Mouse (Mus musculus) CH12.LX (cell line): Measurements from ENCODE around the gene Ldha.

Experiments
- HCFC1 ChIP-seq: IDR thresholded peaks from 2 replicates; pipeline ENCODE4 v1.6.1; 2012; ENCODE audit warnings: low read depth, mild to moderate bottlenecking, inconsistent platforms, low read length, improper control_type of control experiment
- JUND ChIP-seq: conservative IDR thresholded peaks from 2 replicates; pipeline ENCODE4 v1.6.1; 2011; ENCODE audit warnings: low read depth, low read length, improper control_type of control experiment
- MXI1 ChIP-seq: IDR thresholded peaks from 2 replicates; pipeline ENCODE4 v1.6.1; 2011; ENCODE audit warnings: mild to moderate bottlenecking, low read depth, low read length, improper control_type of control experiment
- POLR2A ChIP-seq: IDR thresholded peaks from 2 replicates; pipeline ENCODE4 v1.6.1; 2011; ENCODE audit warnings: low read depth, mild to moderate bottlenecking, improper control_type of control experiment, low read length
- TCF12 ChIP-seq: IDR thresholded peaks from 2 replicates; pipeline ENCODE4 v1.6.1; 2014; ENCODE audit warnings: low read depth, mild to moderate bottlenecking, inconsistent platforms, low read length, improper control_type of control experiment
- ZC3H11A ChIP-seq: IDR thresholded peaks from 2 replicates; pipeline ENCODE4 v1.6.1; 2012; ENCODE audit warnings: low read depth, mild to moderate bottlenecking, inconsistent platforms, low read length, improper control_type of control experiment
- ZMIZ1 ChIP-seq: IDR thresholded peaks from 2 replicates; pipeline ENCODE4 v1.6.1; 2012; ENCODE audit warnings: low read depth, mild to moderate bottlenecking, inconsistent platforms, low read length, improper control_type of control experiment

- no peak for TF ChIP-seq TCF12
- no peak for TF ChIP-seq HCFC1
- no peak for TF ChIP-seq MXI1
- no peak for TF ChIP-seq POLR2A
- TF ChIP-seq ZC3H11A: no peak
- no peak for TF ChIP-seq JUND
- TF ChIP-seq ZMIZ1: no peak
These were observed 11.4 kb upstream of the Ldha start for GRCm38 (mm10) chr7:46829911-46830310.
